Mouse (Mus musculus) cerebral cortex, adult 2 months (tissue): ENCODE data around the gene Ddx42.

ENCODE experiments used
- WGBS: fragments of 180-500 bp; shearing (Covaris S2); methylation state at CpG from one replicate; pipeline ENCODE4 v1.1.7; 2018; 5-methylcytosine and 5-hydroxymethylcytosine counted together

Gene Ddx42

GRCm38 (mm10) chr11:106216730-106217490, at the start of gene Ddx42:
Ddx42 (plus strand) TSS chr11:106216926.
- WGBS = under 1% methylated on average over 70 of the region's 70 CpGs

DNA sequence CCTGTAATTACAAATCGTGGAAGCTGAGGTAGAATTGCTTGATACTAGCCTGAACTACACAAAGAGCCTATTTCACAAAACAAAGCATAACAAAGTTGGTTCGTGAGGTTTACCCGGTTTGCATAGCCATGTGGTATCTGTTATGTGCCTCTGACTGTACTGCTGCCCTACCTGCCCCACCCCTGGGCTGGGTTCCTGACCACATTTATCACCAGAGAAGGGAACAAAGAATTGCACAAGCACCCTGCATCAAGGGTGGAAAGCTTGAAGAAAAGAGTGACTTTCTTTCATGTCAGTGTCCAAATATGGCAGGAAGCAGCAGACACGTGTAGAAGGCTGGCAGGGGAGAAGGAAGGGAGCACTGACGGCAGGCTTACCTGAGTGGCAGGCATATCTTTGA, 49.3 kb upstream of the Ddx42 start:
- 83% methylated on average over 5 of the region's 5 CpGs for WGBS

GRCm38 (mm10) chr11:106170807-106171206, 45.9 kb upstream of the Ddx42 start:
- 84% methylated on average over 7 of the region's 7 CpGs for WGBS

GRCm38 (mm10) chr11:106173228-106173627, 43.5 kb upstream of the Ddx42 start:
- 86% methylated on average over 2 of the region's 2 CpGs for WGBS

GRCm38 (mm10) chr11:106174372-106174771, 42.4 kb upstream of the Ddx42 start:
- WGBS = 90% methylated on average over 5 of the region's 5 CpGs

GRCm38 (mm10) chr11:106175081-106175480, 41.6 kb upstream of the Ddx42 start:
- WGBS = 47% methylated on average over 3 of the region's 3 CpGs

DNA sequence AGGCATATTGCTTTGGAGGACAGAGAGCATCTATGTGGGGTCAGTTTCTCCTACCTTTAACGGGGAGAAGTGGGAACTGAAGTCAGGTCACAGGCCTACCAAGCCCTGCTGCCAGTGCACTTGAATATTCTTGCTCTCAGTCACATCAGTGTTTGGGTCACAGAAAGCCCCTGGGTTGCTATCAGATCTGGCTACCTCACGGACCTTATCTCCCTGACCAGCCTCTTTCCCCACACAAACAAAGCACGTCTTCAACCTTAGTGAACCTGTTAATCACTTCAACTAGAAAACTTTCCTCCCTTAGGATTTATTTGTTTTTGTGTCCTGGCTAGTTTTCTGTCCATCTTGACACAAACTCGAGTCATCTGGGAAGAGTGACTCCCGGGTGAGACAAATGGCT, 40.4 kb upstream of the Ddx42 start:
- WGBS = 88% methylated on average over 5 of the region's 5 CpGs

DNA sequence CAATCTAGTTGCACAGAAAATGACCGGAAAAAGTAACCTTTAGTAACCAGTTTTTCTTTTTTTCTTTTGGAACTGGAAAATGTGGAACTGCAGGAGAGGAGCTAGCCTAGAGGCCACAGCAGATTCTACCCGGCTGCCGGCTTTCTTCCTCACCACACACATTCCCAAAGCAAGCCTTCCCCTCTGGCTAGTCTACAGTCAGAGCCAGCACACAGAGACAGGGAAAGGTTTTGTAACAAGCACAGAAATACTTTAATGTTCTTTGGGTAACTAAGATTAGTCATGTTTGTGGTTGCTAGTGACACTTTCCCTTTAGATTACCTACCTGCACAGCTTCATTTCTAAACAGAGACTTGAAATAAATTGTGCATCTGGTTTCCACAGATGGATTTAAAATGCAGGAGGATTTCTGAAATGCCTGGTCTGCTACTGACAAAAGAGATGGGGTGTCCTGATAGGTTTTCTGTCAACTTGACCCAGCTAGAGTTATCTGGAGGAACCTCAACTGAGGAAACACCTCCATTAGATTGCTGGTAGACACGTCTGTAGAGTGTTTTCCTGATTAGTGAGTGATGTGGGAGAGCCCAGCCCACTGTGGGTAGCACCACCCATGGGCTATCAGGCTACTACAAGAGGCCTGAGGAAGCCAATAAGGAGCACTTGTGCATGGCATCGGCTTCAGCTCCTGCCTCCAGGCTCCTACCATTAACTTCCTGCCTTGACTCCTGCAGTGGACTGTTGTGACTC, 38.5 kb upstream of the Ddx42 start:
- 64% methylated on average over 5 of the region's 5 CpGs for WGBS

- WGBS = 50% methylated on average over 7 of the region's 7 CpGs
Observed at GRCm38 (mm10) chr11:106179711-106180448, 36.8 kb upstream of the Ddx42 start.

DNA sequence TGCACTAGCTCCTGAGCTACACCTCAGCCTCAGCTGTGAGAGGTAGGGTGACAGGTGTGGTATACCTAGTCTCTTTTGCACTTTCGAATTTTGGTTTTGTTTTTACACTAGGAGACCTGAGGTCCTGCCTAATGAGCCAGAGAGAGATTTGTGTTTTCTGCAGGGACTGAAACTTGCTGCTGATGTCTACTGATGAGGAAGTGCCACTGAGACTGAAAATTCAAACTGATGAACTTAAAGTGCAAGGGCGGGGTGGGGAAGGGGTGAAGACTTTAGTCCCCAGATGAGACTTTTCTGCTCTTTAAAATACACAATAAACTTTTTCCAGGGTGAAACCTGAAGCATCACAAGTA, 36.3 kb upstream of the Ddx42 start:
- WGBS = 88% methylated on average over 2 of the region's 2 CpGs

- 98% methylated on average over 4 of the region's 4 CpGs for WGBS
Observed at GRCm38 (mm10) chr11:106187326-106187725, 29.4 kb upstream of the Ddx42 start.

- 97% methylated on average over 3 of the region's 3 CpGs for WGBS
Observed at GRCm38 (mm10) chr11:106191716-106192115, 25.0 kb upstream of the Ddx42 start.

DNA sequence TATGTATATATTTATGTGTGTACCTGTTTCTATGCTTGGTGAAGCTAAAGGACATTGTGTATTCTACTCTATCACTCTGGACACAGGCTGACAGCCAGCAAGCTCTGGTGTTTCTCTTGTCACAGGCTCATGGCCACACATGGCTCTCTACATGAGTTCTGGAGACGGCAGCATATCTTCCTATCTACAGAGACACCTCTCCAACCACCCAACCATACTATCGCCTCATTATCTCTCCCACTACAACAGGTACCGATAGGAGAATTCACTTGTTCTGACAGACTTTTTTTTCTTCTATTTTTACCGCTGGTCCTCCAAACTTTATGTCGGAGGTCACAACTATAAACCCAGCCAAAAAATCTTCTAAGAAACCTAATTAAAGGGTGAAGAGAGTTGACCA, 24.5 kb upstream of the Ddx42 start:
- 86% methylated on average over 5 of the region's 5 CpGs for WGBS

GRCm38 (mm10) chr11:106192657-106193370, 23.9 kb upstream of the Ddx42 start:
- 8% methylated on average over 19 of the region's 19 CpGs for WGBS

- WGBS = under 1% methylated on average over 43 of the region's 44 CpGs
Observed at GRCm38 (mm10) chr11:106193371-106194154, 23.2 kb upstream of the Ddx42 start.

- WGBS = 16% methylated on average over 3 of the region's 3 CpGs
Observed at GRCm38 (mm10) chr11:106194155-106194541, 22.6 kb upstream of the Ddx42 start.

DNA sequence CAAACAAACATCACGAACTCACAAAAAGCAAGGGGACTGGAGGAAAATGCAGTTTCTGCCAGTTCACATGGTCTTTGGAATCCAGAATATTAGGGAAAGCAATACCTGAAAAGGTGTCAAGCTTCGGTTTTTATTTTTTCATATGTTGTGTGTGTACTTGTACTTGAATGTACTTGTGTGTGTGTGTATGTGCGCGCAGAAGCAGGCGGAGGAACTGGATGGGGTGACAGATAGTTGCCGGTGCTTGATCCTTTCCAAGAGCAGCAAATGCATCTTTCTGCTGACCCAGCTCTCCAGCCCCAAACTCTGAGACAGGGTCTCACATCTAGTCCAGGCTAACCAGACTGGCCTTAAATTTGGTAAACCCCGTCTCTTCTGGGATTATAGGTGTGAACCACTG, 21.8 kb upstream of the Ddx42 start:
- 88% methylated on average over 7 of the region's 7 CpGs for WGBS

GRCm38 (mm10) chr11:106198277-106198676, 18.4 kb upstream of the Ddx42 start:
- WGBS = 92% methylated on average over 4 of the region's 4 CpGs

DNA sequence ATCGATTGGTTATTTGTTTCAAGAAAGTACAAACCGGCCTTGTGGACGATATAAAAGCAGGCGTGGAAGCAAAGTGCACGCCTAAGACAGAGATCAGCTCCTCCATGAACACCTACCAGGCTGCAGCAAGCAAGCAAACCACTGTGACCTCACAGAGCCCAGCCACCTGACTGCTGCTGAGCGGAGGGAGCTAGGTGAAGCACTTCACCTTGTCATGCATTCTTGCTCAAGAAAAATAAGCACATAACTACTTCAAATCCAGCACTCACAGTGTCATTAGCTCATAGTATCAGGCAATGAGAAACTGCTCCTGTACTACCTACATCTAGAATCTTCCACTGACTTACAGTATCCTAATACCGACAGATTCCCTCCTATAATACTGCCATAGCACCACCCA, 16.7 kb upstream of the Ddx42 start:
- 79% methylated on average over 7 of the region's 7 CpGs for WGBS

GRCm38 (mm10) chr11:106200756-106201155, 16.0 kb upstream of the Ddx42 start:
- 73% methylated on average over 6 of the region's 6 CpGs for WGBS
